Mouse (Mus musculus) retina, postnatal 7 days (tissue): Measurements from ENCODE around the gene Aym1.

Experiments used
- DNase-seq: peaks from one replicate; pipeline ENCODE4 v3.0.0-alpha.2; 2012; ENCODE audit warnings: low read depth, low spot score

Aym1 gene

GRCm38 (mm10) chr5:113407346-113407745, 50.3 kb downstream of the Aym1 start:
- DNase-seq: no peak
